Mouse (Mus musculus) ES-Bruce4 (cell line): ENCODE measurements around the gene Dennd4b.

ENCODE experiments used
- CTCF ChIP-seq: IDR thresholded peaks from one replicate; pipeline ENCODE4 v1.8.1; 2011; ENCODE audit warnings: low read depth, low read length
- EP300 ChIP-seq: IDR thresholded peaks from 2 replicates; pipeline ENCODE4 v1.6.1; 2011; ENCODE audit warnings: low read depth, low read length; ENCODE audit not compliant: insufficient read depth
- POLR2A ChIP-seq: IDR thresholded peaks from one replicate; pipeline ENCODE4 v1.8.1; 2011; ENCODE audit warnings: low read length; ENCODE audit not compliant: insufficient read depth

DNA sequence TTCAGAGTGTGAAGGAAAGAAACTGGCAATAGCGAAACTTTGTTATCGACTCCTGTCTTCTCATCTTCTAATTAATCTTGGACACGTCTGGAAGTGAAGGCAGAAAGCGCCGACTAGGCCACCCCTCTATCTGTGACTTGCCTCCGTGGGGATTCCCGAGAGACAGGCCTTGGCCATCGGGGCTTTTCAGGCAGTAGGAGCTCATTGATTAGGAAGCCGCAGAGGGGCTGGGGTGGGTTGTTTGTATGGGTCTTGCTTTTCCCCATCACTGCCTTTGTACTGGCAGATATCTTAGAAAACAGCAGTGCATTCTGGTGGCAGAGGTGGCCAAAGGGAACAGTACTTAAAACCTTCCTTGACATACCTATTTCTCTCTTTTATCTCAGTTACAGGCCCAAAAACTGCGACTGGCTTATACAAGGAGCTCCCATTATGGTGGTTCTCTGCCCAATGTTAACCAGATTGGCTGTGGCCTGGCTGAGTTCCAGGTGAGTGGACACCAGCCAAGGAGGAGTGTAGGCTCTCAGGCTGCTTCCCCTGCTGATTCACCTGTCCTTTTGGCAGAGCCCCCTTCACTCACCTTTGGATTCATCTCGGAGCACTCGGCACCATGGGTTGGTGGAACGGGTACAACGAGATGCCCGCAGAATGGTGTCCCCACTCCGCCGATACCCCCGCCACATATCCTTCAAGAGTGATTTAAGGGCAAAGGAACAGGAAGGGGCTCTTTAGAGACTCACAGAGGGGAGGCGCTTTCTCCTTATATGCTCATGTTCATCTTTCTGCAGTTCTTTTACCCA, 8.1 kb upstream of the Dennd4b start:
- TF ChIP-seq CTCF, result no peak
- TF ChIP-seq POLR2A, result no peak
- TF ChIP-seq EP300, result no peak
